Mouse (Mus musculus) thymus, postnatal 14 days (tissue): Measurements from ENCODE around the gene Mlh3.
"Not testable (repeated sequence)": the region's sequence is repeated elsewhere in the genome, so short reads cannot be mapped to it uniquely, and the experiment has no call there.

Source experiments
- DNase-seq: peaks from one replicate; pipeline ENCODE4 v3.0.0; 2021

Mlh3 gene

DNA sequence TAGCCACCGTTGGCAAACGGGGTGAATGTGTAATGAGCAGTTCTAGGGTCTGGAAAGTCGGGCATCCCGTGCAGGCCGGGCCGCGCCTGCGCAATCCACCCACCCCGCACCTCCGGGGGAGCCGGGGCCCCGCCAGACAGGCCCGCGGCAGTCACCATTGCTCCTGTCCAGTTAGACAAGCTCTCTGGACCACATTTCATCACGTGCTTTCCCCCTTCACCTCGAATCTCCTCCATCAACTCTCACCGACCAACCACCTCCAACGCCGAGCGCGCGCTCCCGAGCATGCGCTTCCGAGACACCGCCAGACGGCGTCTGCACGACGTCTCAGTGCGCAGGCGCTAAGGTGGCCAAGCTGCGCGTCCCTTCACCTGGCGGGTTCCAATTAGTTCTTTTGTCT, at the start of gene Mlh3:
TSS of gene Mlh3 (minus strand) at position 281 of the 400 bp plus-strand sequence.
- peak; percentile 89 for DNase-seq

DNA sequence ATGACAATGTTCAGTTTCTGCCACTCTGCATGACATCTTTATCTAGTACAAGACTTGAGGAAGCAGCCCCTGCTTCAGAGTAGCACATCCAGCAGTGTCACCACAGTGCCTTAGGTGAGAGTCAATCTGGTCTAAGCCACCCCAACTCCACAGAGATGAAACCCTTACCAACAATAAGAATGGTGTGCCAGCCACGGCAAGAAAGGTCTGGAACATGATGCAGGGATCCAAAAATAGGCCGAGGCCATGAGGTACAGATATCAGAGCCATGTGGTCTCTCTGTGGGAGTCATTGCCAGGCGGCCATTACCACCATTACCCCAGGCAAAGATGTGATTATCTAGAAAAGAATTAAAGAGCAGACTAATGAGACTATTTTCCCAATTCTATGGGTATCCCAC, 38.3 kb upstream of the Mlh3 start:
- DNase-seq, result no peak

DNA sequence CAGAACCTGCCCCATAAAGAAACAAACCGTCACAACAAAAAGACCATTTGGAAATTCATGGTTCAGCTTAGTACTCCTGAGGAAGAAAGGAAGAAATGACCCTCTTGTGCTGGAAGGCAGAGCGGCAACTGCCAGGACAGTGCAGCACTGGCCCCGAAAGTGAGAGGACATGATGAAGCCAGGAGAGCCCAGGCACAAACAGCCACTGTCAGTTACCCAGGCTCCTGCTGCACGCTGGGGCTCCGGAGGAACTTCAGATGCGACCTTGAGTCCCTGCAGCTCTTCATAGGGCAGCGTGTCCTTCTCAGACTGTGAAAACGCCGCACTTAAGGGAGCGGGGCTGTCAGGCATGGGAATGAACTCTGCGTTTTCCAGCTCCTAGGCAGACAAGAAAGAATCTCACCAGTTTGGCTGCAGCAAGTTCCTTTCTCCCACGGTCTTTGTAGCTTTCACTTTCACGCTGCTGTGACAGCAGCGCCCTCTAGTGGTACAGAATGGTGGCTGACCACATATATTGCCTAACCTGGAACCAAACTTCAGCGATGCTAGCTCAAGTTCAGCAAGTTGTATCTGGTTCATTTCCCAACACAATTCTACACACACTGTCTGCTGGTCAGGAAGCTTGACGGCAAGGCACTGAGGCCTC, 35.0 kb upstream of the Mlh3 start:
- DNase-seq, result peak; percentile 83

DNA sequence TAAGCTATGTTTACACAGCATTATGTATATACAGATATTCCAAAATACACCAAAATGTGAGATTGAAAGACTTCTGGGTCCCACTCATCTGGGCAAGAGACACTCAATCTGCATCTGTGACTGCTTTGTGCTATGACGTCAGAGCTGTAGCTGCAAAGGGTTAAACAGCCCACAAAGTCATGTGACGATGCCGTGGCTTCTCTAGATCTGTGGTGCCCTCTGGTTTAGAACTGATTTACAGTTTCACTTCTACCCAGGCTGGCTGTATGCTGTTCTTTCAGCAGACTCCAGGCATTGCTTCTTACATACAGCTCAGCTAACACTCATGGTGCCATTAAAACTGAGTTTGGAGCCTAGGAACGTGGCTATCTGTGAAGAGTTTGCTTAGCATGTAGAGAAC, 34.3 kb upstream of the Mlh3 start:
- DNase-seq, result peak; percentile 25

DNA sequence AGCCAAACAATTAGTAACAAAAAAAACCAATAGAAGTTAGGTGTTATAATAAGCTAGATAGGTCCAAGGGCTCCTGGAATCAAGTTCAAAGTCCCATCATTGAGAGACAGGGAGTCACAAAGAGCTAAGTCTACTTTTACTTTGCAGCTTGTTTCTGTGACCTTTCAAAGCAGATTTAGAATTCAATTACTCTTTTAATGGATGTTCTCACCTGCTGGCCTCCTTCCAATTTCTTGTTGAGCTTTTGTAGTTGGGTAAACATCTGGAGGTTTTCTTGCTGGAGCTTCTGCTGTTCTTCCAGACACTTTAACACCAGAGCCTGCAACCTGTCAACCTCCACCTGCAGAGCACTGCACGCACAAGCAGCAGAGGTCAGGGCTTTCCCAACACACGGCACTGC, 32.9 kb upstream of the Mlh3 start:
- no peak for DNase-seq

DNA sequence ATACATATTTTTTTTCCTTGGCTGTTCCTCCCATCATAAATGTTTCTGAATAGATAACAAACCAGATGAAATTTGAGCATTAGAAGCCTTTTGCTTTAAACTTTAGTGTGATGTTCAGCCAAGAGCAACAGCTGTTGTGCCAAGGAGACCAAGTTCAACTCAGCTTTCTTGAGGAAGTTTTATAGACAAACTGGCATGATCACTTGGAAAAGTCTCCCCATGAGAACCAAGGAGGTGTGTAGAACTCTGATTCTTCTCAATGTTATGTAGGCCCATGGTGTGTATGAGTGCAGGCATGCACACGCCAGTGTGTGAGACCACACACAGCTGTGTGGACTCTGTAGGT, 28.4 kb upstream of the Mlh3 start:
- DNase-seq, result no peak

DNA sequence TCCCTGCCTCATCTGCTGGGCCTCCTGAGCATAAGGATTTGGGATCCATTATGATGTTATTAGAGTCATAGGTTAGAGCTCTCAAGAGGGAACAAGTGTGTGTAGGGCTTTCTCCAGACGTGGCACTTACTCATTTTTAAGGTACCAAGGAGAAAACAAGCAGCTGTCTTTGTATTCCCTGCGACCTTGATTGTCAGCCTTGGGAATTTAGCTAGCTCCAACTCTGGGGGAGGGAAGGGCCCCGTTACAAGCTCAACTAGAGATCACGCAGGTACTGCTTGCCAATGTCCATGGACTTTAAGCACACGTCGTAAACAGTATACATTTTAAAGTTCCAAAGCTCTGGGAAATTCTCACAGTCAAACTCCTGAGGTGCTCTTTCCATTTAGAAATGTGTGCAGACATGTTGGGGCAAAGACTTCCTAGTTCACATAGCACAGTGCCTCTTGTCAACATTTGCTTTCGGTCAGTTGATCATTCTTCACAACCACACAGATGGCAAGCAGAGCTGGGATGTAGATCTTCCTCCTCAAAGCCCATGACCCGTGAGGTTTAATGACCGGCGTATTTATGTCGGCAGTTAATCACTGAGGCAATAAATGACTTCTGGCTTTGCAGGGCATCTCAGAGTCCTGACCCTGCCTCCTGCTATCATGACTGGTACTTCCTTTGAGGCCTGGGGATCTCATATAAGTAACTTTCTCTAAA, 27.9 kb upstream of the Mlh3 start:
- no peak for DNase-seq

DNA sequence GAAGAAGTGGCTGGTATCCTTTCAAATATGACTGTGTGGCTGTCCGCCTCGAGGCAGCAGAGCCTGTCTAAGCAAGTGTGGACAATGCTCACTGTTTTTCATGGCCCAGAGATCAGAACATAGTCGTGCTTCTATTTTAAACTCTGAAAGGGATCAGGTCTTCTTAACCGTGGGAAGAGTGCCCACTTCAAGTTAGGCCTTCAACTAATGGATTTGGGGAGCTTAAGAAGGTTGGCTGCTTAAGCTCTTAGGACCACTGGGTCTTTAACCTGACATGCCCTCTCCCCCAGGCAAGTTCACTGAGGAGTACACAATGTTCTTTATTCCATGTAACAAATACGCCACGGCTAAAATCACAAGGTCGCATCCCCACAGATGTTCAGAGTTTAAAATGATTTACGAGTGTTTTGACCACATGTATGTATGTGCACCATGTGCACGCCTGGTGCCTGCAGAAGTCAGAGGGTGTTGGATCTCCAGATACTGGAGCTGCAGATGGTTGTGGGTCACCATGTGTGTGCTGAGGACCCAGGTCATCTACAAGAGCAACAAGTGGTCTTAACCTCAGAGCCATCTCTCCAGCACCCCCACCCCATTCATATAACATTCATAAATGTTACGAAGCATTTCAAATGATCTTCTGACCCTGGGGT, 27.1 kb upstream of the Mlh3 start:
- no peak for DNase-seq

DNA sequence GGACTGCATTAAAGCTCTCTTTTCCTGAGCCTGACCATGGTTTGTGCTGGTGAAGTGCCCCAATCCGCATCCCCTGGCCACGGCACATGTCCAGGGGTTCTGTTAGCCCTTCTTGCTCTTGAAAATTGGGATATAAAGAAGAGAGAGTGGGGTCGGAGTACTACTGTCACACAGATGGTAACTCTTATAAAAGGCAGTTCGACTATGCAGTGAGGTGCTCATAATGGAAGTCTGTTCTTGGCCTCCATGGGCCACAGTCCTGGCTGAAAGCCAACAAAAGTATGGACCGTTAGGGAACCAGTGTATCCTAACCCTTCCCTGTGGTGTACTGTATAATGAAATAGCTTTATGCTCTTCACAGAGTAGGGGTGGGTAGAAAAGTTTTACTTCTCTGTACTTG, 26.5 kb upstream of the Mlh3 start:
- no peak for DNase-seq

DNA sequence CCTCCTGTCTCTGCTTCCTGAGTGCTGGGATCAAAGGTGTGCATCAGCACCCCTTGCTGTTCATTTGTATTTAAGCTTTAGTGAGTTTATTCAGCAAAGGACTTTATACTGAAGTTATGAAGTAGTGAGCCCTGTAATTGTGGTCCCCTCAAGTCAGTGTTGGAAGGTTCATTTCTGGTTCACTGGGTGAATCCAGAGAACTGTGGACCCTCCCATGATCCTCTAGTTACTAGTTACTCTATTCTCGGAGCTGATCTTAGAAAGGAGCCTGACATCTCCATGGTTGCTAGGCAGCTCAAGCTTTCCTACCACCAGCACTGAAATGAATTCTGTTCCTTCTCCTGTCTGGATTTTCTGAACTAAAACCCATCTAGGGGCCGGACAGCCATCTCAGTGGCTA, 25.1 kb upstream of the Mlh3 start:
- no peak for DNase-seq

DNA sequence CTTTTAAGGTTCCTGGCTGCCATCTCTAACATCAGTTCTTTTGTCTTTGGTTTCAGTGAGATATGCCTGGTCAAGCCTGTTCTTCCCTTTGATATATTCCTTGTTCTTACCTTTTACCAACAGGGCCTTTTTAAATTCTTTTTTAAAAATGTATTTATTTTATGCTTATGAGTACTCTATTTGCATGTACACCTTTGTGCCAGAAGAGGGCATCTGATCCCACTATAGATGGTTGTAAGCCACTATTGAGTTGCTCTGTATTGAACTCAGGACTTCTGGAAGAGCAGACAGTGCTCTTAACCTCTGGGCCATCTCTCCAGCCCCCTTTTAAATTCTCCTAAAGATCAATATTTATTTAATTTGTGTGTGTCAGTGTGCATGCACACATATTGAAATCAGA, 22.5 kb upstream of the Mlh3 start:
- no peak for DNase-seq

DNA sequence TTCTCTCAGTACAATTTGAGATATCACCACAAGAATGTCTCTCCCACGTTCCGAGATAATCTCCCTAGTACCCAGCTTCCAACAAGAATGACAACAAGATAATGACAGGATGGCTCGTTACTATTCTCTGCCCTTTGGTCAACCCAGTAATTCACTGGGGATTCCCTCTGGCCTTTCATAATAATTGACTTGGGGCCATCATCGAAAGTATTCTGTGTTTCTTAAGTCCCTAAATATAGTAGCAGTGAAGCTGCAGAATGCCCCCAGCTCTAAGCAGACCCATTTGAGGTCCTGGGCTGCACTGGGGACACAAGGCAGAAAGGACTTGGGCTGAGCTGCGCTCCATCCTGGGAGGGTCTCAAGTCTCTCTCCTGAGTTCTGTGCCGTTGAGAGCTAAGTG, 21.9 kb upstream of the Mlh3 start:
- no peak for DNase-seq

DNA sequence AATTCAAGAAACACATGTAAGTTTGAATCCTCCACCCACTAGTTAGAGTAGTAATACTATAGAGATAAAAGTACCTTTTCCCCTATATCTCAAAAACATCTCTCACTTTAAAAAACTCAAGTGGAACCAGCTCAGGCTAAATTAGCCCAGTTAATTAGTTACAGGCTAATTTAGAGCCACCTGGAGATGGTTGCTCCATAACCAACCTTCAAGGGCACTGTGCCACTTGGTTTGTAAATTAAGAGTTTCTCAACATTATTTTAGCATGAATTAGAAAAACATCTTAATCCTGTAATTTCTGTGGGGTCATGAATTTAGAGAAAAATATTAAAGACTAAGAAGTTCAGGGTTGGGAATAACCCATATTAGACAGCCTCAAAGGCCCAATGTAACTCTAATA, 21.1 kb upstream of the Mlh3 start:
- DNase-seq, result no peak

DNA sequence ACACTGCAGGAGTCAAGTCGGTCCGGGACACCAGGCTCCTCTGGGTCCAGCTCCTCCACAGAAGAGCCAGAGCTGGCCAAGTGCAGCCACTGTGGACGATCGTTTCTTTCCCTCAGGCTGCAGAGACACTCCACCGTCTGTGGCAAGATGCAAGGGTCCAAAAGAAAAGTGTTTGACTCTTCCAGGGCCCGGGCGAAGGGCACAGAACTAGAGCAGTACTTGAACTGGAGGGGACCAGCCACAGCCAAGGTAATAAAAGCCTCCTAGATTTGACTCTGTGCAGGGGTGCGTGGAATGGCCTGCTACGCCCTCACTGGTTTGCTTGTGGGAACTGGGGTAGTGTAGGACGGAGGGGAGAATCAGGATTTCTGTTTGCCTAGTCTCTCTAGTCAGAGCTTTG, 20.2 kb upstream of the Mlh3 start:
- DNase-seq, result no peak

DNA sequence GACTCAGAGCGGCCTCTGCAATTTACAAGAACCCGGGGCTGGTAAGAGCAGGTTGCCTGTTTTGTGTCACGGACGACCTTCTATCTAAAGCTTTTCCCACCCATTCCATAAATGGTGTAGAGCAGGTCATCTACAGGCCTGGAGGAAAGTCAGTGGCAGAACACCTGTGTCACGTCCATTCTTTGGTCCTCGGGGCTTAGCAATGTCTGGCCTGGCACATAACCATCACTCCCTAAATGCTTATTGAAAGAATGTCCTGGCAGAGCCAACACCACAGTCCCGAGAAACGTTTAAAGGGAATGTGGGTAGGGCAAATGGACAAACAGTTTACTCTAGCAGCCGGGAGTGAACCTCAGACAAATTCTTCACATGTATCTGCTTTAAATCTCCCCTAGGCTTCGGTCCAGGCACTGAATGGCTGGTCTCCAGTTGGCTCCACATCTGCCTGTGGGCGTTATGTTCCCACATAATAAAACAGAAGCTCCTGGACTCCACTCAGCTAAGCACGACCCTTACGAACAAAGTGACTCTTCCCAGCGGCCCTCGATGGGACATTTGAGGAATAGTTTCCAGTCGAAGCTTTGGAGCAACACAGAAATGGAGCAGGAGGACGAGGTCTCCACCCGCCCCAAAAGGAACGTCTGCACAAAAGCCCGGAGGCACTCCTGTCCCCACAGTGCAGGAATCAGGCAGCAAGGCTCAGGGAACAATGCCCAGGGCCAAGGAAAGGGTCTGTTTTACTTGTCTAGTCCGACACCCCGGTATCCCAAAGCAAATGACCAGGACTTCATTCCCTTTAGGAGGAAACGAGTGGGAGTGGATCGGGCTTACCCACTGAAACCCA, 19.0 kb upstream of the Mlh3 start:
- no peak for DNase-seq

DNA sequence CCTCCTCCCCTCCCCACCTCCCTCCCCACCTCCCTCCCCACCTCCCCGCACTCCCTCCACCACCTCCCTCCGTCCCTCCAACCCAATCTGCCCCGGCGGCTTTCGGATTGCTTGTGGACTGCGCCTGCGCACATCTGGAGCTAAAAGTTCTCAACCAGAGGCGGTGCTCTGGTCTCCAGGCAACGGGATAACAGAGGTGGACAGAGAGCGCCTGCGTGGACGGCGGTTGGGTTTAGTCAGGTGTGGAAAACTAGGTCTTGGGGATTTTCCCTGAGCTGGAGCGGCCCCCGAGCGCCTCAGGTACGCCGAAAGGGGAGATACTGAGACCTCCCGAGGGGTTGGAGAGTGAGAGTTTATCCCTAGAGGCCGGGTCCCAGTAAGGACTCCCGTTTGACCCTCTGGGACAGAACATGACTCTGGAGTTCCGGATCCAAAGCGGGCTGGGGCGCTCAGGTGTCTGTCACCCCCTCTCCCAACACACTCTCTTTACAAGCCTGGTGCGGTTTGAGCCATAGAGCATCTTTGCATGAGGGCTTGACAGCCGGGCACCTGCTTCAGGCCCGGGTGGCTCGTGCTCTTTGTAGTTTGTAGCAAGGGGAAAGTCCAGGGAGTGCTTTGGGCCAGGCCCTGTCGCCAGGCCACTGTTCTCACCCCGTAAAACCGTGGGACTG, 18.2 kb upstream of the Mlh3 start, which contains the start of gene Zc2hc1c:
TSS of gene Zc2hc1c (plus strand) at position 106 of the 671 bp plus-strand sequence.
- DNase-seq, result peak; percentile 47

DNA sequence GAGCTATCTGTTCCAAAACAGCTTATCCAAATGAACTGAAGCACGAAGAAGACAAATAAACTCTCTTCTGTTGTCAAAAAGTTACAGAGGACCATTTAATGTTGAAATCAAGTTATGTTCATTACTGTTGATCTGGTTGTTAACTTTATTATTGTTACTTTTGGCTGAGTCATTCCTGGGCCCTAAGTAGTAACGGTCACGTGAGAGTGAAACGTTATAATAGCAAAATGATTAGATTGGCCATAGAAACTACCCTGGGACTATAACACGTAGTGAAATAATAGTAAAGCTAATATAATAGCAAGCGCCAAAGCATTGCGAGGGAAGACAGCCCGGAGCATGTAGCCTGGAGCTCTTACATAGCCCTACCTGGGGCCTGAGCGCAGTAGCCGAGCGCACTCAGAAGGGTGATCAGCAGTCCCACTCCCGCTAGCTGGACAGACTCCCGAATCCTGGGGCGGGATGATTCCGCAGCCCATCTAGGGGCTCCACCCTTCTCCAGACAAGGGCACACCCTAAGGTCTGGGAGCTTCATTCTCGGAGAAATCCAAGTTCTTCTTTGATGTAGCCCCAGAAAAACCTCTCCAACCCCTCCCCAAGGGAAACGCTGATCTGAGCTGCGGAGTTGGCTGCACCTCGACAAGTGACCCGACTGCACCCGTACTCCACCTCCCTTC, 17.5 kb upstream of the Mlh3 start, which contains the start of gene Acyp1:
TSS of gene Acyp1 (minus strand) at position 630 of the 677 bp plus-strand sequence.
- DNase-seq, result no peak

DNA sequence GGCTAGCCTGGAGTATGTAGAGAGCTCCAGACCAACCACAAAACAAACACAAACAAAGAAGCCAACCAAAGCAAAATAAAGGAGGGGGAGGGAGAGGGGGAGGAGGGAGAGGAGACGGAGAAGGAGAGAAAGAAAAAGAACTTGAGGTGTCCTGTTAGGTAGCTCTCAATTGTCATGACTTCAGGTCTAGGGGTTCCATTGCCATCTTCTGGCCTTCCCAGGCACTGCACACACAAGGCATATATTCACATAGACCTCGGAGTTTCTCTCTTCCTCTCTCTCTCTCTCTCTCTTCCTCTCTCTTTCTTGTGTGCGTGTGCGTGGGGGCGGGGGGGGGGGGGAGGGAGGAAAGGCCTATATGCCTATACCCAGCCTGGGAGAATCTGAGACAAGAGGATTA, 16.5 kb upstream of the Mlh3 start:
- peak; percentile 60 for DNase-seq

DNA sequence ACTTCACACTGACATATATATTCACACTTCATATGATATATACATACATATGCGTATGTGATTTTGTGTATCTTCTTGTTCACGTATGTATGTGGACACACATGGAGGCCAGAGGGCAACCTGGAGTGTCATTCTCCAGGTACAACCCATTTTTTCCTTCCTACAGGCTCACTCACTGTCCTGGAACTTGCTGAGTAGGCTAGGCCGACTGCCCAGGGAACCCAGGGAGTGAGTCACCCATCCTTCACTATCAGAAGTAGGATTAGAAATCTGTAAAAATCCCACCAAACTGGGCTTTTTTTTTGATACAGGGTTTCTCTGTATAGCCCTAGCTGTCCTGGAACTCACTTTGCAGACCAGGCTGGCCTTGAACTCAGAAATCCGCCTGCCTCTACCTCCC, 14.6 kb upstream of the Mlh3 start:
- DNase-seq, result no peak

DNA sequence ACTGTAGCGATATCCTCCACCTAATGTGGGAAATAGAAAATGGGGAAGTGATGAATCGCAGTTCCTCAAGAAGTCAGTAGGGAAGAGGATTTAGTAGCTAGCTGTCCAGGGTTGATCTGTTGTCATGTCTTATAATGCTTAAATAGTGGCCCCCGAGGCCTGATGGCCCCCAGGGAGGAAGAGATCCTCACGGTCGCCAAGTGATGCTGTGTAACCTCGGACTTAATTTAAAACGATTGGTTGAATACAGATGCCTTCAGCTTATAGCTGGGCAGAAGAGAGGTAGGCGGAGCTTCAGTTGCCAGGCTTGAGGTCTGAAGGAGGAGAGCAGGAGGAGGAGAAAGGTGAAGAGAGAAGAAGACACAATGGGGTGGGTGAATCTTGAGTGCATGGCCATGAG, 13.9 kb upstream of the Mlh3 start:
- DNase-seq, result no peak

DNA sequence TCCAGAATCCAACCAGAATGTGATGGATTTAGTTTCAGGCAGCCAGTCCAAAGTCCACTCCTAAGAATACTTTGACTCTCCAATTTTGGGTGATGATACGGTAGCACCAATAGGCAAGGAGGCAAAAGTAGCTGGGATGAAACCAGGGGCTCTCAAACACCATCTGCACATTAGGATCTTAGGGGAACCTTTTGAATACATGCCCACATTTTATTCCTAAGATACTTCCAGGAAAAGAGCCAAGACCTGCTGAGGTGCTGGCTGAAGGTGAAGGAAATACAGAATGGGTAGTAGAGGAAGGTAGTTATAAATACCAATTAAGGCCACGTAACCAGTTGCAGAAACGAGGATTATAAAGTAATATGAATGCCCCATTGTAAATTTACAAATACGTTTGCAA, 11.4 kb upstream of the Mlh3 start:
- not testable (repeated sequence) for DNase-seq
